Mouse (Mus musculus): Measurements from ENCODE around the gene Gstm5.

The Gstm5 gene

GRCm38 (mm10) chr3:107931670-107932069 lies 36.0 kb downstream of the Gstm5 start, which contains the start of gene Gstm7:
TSS of gene Gstm7 (minus strand) at chr3:107931817.
- peak; percentile 80 to 83 for DNase-seq (ENCODE audit: low spot score in 2 of 2)

DNA sequence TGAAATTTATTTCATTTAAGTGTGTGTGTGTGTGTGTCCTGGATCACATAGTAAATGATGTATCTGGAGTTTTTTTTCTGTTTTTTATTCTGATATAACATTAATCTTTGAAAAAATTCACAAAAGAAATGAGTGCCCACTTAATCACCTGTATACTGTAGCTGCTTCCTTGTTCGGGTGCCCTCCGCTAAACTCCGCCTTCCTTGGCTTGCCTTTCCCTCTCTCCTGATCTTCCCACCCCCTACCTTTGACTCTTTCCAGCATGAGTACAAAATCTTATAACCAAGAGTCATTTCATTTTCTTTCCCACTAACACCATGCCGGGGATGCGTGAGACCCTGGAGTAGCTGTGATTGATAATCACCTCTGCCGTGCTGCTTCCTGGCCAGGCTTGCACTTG lies 36.5 kb downstream of the Gstm5 start:
- DNase-seq (ENCODE audit: low spot score in 2 of 2) = no peak

DNA sequence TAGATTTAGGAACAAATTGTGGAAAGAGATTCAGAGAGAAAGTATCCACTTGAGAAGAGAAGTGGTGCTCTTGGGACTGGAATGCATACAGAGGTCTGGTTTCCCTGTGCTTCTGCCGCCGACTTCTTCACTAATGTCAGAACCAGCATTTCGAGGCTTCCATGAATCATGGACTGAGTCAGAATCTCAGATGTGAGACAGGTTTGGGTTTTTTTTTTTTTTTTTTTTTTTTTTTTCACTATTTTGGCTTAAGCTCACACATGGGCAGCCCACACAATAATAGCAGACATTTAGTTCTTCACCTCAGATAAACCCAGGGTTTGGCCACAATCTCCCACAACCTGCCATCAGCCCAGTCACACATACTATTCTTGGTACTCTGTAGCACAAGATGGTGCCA lies 39.6 kb downstream of the Gstm5 start:
- DNase-seq (ENCODE audit: low spot score in 2 of 2) = no peak

DNA sequence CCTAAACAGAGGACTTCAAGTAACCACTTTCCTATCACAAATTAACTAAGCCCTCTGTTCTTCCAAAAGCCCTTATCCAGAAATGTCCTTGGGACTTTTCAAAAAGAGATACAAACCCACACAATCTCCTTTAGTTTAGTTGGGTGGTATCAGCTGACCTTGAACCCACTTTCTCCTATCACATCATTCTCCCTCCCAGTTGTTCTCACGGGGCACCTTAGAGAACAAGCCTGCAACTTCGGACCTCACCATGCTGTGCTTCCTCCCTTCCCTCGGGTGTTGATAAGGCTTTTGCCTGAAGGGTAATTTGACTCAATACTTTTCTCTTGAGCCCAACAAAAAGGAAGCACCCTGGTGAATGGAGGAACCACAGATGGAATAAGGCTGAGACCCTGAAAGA lies 40.3 kb downstream of the Gstm5 start:
- DNase-seq (ENCODE audit: low spot score in 2 of 2) = no peak

- peak in 1 of 2 experiments; percentile 34 for DNase-seq (ENCODE audit: low spot score in 2 of 2)
Measured at GRCm38 (mm10) chr3:107939403-107939802, 43.8 kb downstream of the Gstm5 start.

DNA sequence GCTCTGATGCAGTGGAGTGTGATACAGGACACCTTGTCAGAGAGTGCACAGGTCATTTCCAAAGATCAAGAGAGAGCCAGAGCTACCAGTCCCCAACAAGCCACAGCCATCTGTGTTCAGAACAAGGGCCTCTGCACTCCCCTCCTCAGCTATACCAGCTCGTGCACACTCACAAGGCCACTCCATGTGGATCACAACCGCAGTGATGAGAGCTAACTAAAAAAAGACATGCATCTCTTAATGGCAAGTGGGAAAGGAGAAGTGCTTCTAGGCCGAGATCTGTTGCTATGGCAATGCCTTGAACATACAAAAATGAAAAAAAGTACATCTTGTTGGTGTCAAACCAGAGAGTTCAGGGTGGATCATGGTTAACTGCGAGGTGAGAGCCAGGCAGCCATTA lies 44.2 kb downstream of the Gstm5 start:
- DNase-seq (ENCODE audit: low spot score in 2 of 2) = no peak

GRCm38 (mm10) chr3:107940524-107940923 lies 44.9 kb downstream of the Gstm5 start:
- DNase-seq (ENCODE audit: low spot score in 2 of 2) = no peak

- no peak for DNase-seq (ENCODE audit: low spot score in 2 of 2)
Measured at GRCm38 (mm10) chr3:107941261-107941660, 45.6 kb downstream of the Gstm5 start.

DNA sequence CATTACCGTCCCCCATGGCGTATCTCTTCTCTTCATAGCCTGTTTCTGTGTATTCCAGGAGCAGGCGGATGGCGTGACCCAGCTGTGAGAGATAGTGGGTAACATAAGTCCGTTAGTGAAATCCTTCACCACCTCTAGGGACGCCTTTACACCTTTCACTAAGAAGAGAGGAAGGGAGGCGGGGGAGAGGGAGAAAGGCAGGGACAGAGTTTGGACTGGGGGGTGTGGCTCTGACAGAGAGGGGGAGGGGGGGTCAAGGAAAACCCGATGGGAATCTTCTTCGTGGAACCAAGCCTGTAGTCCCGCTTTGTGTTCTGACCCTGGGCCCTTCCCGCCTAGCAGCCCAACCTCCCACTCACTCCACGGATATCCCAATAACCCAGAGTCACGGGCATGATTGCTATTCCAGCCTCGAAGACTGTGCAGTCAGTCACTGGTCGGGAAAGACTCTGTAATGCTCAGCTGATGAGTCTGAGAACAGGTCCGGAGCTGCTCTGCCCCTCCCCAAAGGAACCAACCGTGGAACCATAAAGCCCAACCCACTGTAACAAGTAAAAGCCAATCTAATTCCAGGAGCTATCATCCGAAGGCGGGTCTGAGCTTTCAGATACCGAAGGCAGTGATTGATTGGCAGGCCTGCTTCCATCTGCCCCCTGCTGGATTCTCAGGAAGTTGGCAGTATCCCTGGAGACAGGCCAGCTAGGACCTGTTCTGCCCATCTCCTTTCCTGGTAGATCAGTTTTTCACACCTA lies 47.8 kb downstream of the Gstm5 start, which contains the start of gene Gstm6:
TSS of gene Gstm6 (minus strand) at position 511 of the 752 bp plus-strand sequence.
- DNase-seq (ENCODE audit: low spot score in 2 of 2) = no peak

GRCm38 (mm10) chr3:107945729-107946128 lies 50.1 kb downstream of the Gstm5 start:
- DNase-seq (ENCODE audit: low spot score in 2 of 2) = no peak
